Mouse (Mus musculus) WW6 (cell line): ENCODE results near the gene Psmg1.
"Not testable (repeated sequence)": the region's sequence is repeated elsewhere in the genome, so short reads cannot be mapped to it uniquely, and the experiment has no call there.

ENCODE experiments used
- DNase-seq: peaks from one replicate; pipeline ENCODE4 v3.0.0-alpha.2; 2013; ENCODE audit warnings: low read depth, low spot score

Gene Psmg1

GRCm38 (mm10) chr16:95990462-95991121 lies at the start of gene Psmg1:
TSS of gene Psmg1 (minus strand) at chr16:95990960.
- DNase-seq, result peak; percentile 88

GRCm38 (mm10) chr16:96039538-96039937 lies 48.8 kb upstream of the Psmg1 start:
- no peak for DNase-seq

- DNase-seq, result no peak
These were observed 43.7 kb upstream of the Psmg1 start for GRCm38 (mm10) chr16:96034473-96034872.

DNA sequence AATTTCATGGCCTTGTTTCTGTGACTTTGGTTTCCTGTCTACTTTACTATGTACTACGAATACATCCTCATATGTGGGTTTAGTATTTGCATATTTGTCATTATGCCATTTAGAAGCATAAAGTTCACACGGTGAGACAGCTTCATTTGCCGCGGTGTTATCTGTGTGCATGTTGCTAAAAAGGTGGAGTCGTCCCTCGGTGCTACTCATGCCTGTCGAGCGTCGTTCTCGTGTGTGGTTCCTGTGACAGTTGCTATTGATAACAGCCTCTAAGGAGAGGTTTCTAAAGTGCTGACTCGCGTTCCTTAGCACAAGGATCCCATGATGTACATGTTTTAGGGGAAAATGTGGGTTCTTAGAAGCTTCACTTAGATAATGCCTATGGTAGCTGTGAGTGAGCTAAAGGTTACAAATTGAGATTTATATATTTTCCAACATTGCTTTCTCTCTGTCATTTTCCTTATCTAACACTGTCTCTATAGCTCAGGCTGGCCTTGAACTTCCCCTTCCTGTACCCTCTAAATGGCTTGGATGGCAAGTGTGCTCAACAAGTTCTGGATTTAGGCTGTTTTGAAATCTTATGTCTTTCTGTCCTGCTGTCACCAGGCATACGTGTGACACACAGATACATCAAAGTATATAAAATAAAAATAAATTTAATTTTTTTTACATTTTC lies 41.7 kb upstream of the Psmg1 start:
- no peak for DNase-seq

GRCm38 (mm10) chr16:96030476-96031102 lies 39.8 kb upstream of the Psmg1 start:
- no peak for DNase-seq

GRCm38 (mm10) chr16:96026256-96026655 lies 35.5 kb upstream of the Psmg1 start:
- DNase-seq, result no peak

GRCm38 (mm10) chr16:96025244-96025643 lies 34.5 kb upstream of the Psmg1 start:
- no peak for DNase-seq

DNA sequence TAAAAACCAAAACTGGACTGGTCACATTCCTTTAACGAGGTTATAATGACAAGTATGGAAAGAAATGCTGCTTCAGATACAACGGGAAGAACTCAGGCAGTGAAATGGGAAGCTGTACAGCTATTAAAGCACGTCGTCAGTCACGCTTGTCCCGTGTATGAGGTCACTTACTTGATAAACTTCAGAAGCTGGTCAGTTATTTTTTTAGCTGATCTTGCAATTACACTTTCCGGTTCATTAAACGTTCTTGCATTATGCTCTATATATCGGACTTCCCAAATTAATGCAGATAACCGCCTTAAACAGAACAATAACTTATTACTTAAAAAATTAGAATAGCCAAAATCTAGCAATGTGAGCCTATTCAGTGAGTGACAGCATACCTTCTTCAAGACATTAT lies 30.3 kb upstream of the Psmg1 start:
- no peak for DNase-seq

DNA sequence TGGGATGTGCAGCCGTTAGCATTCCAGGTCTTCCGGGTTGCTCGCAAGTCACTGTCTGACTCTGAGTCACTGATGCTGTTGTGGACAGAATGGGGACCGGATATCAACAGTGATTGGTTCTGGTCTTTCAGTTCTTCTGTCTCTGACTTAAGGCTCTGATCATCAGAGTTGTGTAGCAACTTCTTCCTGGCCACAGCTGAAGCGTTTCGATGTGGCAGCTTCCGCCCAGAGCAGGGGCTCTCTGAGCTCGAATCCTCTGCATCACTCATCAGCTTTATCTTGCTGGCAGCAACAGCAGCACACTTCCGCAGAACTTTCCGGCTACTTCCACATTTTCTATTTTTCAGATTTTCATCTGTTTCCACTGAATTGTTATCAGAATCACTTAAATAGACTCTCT lies 18.4 kb upstream of the Psmg1 start:
- not testable (repeated sequence) for DNase-seq

DNA sequence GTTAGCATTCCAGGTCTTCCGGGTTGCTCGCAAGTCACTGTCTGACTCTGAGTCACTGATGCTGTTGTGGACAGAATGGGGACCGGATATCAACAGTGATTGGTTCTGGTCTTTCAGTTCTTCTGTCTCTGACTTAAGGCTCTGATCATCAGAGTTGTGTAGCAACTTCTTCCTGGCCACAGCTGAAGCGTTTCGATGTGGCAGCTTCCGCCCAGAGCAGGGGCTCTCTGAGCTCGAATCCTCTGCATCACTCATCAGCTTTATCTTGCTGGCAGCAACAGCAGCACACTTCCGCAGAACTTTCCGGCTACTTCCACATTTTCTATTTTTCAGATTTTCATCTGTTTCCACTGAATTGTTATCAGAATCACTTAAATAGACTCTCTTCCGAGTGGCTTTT lies 13.5 kb upstream of the Psmg1 start:
- DNase-seq, result not testable (repeated sequence)

DNA sequence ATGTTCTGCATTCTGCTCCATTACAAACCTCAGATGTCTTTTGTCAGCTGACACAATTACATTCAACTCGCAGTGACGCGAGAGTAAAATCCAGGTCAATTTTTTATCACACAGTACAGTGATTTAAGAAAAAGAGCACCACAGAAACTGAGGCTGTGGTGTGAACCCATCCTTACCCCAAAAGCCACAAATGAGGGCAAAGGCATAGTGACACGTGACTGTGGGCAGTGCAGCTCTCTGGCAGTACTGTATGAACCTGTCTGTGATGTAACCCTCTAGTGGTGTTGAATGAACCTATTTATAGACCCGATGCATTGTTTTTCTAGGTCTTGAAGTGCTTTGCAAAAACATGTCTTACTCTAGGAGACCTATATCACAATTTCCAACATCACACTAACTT lies 8.5 kb upstream of the Psmg1 start:
- no peak for DNase-seq

GRCm38 (mm10) chr16:95996156-95996555 lies 5.4 kb upstream of the Psmg1 start:
- no peak for DNase-seq

- DNase-seq, result not testable (repeated sequence)
These were observed 3.8 kb upstream of the Psmg1 start for GRCm38 (mm10) chr16:95994576-95994975.

DNA sequence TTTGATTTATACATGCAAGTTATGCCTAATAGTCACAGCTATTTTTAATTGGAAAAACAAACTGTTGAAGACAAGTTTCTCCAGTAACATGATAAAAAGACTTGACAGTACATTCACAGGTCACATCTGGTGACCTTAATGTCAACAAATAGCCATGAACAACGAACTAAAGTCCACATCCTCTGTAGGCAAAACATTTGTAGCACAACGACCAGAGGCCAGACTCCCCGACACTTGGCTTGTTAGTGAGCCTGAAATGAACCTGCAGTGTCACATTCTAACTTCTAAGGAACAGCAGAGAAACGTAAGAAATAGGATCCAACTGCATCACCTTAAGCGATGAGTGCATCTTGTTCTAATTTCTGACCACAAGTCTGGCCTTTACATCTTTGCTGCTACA lies 1.8 kb upstream of the Psmg1 start:
- DNase-seq, result no peak

- DNase-seq, result no peak
These were observed 551 bp upstream of the Psmg1 start for GRCm38 (mm10) chr16:95991122-95991900.

- no peak for DNase-seq
These were observed 5.8 kb downstream of the Psmg1 start for GRCm38 (mm10) chr16:95984911-95985310.

- DNase-seq, result no peak
These were observed 7.2 kb downstream of the Psmg1 start for GRCm38 (mm10) chr16:95983601-95984000.

GRCm38 (mm10) chr16:95970841-95971240 lies 19.9 kb downstream of the Psmg1 start:
- no peak for DNase-seq

DNA sequence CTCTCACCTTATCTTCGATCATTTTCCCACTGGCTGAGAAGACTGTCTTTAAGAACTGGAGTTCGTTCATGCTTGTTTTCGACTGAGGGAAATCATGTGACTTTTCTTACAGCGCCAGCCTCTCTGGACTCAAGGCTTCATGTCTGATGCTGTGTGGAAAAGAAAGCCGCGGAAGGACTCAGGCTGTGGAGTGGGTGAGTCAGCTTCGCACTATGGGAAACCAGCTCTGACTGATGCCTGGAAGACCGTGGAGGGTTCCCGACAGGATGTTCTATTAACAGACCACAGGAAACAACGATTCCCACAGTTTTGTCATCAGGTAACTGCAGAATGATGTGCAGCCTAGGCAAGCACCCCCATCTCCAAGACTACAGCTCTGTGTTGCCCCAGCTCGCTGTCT lies 23.3 kb downstream of the Psmg1 start:
- DNase-seq, result no peak

- DNase-seq, result no peak
These were observed 26.2 kb downstream of the Psmg1 start for GRCm38 (mm10) chr16:95964427-95965023.

GRCm38 (mm10) chr16:95961484-95961883 lies 29.3 kb downstream of the Psmg1 start:
- DNase-seq, result not testable (repeated sequence)

DNA sequence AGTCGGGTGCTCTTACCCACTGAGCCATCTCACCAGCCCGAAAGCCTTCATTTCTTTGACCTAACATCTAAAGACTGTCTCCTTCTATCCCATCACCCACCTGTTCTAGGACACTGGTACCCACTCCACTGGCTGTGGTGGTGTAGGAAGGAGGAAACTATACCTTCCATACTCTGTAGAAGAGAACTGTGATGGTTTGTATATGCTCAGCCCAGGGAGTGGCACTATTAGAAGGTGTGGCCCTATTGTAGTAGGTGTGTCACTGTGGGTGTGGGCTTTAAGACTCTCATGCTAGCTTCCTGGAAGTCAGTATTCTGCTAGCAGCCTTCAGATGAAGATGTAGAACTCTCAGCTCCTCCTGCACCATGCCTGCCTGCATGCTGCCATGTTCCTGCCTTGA lies 30.1 kb downstream of the Psmg1 start:
- not testable (repeated sequence) for DNase-seq
